Mouse (Mus musculus): ENCODE data around the gene Ccz1.
"Not testable (repeated sequence)": the region's sequence is repeated elsewhere in the genome, so short reads cannot be mapped to it uniquely, and the experiment has no call there.

The Ccz1 gene

DNA sequence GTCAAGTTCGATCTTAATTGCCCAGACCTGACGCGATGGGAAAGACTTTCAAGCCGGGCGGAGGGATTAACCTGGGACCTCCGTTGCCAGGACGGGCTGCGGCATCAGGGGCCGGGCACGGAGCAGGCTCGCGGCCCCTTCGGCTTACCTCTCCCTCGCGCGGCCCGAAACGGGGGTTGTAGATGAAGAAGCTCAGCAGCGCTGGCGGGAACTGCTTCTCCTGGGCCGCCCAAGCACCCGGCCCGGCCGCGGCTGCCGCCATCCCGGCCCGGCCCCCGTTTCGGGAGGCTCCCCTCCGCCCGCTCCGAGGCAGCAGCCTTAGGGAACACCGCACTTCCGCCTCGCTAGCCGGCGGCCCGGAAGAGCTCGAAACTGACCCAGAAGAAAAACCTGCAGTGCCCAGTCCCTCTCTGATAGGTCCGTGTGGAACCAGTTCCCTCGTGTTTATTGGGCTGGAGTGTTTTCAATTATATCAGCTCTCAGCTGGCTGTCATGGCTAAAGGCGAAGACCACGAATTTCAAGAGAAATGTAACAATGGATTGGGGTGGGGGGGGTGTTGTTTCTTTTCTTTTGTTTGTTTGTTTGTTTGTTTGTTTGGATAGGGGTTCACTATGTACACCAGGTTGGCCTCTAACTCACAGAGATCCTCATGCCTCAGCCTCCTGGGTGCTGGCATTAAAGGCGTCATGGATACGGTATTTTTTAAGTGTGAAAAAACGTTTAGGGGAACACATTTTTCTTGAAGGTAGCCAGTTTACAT, at the start of gene Ccz1:
Ccz1 (minus strand) TSS at position 327 of the 761 bp plus-strand sequence.
- DNase-seq = peak; percentile 80 to 83

GRCm38 (mm10) chr5:144064093-144064492, 49.4 kb upstream of the Ccz1 start:
- no peak for DNase-seq

DNA sequence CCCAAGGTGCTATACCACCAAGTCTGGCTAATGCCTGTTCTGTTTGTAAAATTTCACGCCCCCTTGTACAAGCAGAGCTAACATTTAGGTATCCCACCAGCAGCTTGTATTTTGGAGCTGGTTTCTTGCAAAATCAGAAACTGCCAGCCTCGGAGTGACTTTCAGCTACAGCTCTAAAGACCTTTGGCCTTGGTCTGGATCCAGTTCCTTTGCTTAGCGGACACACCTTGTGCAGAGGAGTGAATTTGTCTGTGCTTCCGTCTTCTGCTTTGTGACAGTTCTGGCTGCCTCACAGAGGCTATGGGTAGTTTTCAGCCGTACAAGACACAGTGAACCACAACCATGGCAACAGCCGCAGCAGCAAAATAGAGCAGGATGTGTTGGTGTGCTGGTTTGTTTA, 39.7 kb upstream of the Ccz1 start:
- DNase-seq = no peak

DNA sequence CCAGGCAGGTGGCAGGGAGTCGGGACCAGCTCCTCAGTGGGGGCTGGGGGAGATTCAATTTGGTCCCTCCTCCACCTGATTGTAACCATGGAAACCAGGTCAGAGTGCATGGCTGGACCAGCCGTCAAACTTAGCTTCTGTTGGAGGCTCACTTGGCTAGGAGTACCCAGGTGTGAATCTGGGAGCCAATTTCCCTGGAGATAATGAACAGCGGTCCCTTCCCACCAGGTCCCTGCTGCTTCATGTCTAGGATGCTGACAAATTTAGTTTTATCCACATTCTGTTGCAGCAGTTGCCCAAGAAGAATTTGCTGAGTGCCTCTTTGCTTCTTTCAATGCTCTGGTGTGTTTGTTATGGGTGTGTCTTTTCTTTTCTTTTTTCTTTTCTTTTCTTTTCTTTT, 38.8 kb upstream of the Ccz1 start:
- no peak for DNase-seq

DNA sequence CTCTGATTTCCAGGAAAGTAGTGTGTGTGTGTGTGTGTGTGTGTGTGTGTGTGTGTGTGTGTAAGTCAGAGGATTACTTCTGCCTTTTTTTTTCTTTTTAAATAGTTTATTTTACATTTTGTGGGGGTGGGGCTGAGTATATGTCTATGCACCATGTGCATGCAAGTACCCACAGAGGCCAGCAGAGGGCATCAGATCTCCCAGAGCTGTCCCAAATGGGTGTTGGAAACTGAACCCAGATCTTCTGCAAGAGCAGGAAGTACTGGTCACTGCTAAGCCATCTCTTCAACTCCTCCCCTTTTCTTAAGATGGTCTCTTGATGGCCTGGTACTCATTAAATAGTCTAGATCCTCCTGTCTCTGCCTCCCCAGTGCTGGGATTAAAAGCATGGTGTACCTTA, 36.6 kb upstream of the Ccz1 start:
- no peak for DNase-seq

GRCm38 (mm10) chr5:144049881-144050280, 35.2 kb upstream of the Ccz1 start:
- no peak for DNase-seq

DNA sequence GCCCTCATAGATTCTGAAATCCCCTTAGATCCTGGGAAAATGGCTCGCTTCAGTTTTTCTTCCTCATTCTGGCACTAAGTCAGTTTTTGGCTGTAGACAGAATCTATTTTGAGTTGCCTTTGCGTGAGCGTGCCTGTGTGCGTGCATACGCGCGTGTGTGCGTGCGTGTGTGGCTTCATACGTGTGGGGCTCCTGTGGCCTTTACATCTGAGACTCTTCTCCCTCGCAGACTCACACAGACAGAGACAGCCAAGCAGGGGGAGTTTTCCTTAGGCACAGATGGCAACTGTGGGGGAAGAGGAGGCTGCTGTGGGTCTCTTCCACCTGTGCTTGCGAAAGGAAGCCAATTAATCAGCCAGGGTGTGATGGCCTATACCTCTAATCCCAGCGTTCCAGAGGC, 32.6 kb upstream of the Ccz1 start:
- no peak for DNase-seq

DNA sequence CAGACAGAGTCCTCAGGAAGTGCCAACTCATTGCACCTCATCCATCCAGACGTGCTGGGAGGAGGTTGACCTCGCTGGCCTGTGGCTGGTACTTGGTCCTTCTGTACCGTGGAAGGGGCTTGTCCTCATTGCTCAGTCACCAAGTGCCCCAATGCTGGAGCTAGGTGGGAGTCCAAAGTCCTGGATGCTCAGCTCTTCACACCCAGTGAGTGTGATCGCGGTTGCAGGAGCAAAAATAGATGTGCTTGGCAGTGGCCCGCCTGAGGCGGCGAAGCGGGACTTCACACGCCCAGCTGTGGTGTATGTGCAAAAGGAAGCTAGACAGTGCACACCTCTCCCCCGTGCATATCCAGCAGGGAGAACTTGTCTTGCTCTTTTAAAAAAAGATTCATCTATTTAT, 28.5 kb upstream of the Ccz1 start:
- no peak for DNase-seq

- DNase-seq = peak; percentile 68 to 76
Measured at GRCm38 (mm10) chr5:144040720-144041364, 26.2 kb upstream of the Ccz1 start.

GRCm38 (mm10) chr5:144039886-144040285, 25.2 kb upstream of the Ccz1 start:
- DNase-seq = no peak

- no peak for DNase-seq
Measured at GRCm38 (mm10) chr5:144039156-144039675, 24.5 kb upstream of the Ccz1 start.

- no peak for DNase-seq
Measured at GRCm38 (mm10) chr5:144036952-144037351, 22.3 kb upstream of the Ccz1 start.

DNA sequence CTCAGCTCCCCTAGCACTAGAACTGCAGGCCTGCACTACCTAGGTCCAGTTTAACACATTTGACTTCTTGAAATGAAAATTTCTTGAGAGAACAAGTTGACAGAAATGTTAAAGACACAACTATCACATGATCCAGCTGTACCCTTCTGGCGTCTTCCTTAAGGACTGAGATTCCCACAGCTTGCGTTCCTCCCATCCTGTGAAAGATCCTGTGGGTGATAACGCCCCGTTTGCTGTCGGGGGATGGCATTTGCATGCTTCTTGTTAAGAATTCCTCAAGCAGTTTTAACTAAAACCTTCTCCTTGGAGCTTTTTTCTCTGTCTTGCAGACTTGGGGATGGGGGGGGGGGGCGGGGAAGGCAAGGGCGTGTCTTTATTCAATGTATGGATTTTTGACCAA, 19.9 kb upstream of the Ccz1 start:
- DNase-seq = no peak

DNA sequence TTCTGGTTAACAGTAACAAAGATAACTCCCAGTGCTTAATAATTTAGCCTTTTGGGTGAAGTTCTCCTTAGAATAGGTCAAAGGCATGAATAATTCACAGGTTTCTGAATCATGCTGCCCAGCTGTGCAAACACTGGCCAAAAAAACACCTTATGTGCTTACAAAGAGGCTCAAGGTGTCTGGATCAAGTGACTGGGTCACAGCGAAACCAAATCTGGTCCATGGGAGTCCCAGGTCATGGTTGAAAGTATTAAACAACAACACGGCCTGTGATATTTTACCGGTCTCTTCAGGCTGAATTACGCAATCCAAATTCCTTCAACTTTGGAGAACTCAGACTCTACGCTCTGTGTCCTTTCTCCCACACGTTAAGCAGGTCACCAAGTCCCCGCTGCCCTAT, 17.8 kb upstream of the Ccz1 start:
- DNase-seq = no peak

- peak in 1 of 2 experiments; percentile 19 for DNase-seq
Measured at GRCm38 (mm10) chr5:144026620-144027263, 12.1 kb upstream of the Ccz1 start, which contains the start of gene Ocm. Ocm (minus strand) TSS chr5:144026670.

GRCm38 (mm10) chr5:144015845-144016244, 1.2 kb upstream of the Ccz1 start:
- DNase-seq = no peak

DNA sequence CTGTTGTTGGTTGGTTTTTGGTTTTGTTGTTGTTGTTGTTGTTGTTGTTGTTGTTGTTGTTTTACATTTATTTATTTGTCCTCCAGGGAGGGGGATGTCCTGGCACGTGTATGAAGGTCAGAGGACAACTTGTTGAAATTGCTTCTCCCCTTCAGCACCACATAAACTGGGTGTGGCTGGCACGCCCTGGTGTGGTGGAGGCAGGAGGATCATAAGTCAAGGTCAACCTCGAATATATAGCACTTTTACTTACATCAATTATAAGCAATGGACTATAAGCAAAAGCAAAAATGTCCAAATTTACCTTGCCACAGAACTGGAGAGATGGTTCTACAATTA, 604 bp upstream of the Ccz1 start:
- no peak for DNase-seq

DNA sequence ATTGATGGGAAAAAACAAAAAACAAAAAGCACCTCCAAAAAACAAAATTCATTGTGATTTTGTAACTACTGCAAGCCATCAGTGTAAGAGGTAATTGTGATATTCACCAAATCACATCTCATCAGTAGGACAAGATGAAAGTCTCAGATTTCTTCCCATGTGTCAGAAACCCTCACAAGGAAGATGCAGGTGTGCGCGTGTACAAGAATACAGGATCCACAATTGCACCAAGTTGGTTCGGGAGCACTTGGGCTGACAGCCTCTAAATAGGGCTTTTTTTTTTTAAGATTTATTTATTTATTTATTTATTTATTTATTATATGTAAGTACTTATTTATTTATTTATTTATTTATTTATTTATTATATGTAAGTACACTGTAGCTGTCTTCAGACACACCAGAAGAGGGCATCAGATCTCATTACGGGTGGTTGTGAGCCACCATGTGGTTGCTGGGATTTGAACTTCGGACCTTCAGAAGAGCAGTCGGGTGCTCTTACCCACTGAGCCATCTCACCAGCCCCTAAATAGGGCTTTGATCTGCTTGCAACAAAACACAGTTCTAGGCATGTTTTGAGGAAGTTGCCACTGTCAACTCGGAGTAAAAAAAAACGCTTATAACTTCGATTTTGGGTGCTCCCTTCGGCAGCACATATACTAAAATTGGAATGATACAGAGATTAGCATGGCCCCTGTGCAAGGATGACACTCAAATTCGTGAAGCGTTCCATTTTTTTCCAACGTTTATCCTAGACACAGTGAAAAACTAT, 1.1 kb downstream of the Ccz1 start:
- not testable (repeated sequence) for DNase-seq

DNA sequence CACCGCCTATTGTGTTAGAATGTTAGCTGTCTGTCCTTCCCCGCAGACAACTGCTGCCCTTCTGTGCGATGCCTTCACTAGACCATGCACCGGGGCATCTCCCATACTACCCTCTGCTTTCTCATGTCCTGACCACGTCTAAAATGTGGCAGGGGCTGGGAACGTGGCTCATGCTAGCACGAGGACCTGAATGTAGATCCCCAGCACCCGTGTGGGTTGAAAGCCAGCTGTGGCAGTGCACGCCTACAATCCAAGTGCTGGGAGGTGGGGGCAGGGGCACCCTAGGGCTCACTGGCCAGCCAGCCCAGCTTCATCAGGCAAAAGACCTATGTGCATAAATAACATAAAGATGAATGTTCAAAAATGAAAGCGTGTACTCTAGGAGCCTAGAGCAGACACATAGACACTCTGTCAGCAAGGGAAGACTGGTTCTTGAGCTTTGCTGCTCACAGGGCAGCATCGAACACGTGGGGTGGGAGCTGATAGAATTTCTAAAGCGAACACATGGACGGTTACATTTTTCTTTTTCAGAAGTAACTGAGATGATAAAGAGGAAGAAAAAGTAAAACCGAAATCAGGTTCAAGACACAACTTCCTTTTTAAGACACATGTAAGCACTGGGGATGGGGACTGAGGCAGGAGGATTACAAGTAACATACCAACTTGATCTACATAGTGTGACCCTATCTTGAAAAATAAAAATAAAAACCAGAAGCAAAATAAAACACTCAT, 12.1 kb downstream of the Ccz1 start:
- no peak for DNase-seq

GRCm38 (mm10) chr5:143999409-143999808, 15.3 kb downstream of the Ccz1 start:
- DNase-seq = no peak

DNA sequence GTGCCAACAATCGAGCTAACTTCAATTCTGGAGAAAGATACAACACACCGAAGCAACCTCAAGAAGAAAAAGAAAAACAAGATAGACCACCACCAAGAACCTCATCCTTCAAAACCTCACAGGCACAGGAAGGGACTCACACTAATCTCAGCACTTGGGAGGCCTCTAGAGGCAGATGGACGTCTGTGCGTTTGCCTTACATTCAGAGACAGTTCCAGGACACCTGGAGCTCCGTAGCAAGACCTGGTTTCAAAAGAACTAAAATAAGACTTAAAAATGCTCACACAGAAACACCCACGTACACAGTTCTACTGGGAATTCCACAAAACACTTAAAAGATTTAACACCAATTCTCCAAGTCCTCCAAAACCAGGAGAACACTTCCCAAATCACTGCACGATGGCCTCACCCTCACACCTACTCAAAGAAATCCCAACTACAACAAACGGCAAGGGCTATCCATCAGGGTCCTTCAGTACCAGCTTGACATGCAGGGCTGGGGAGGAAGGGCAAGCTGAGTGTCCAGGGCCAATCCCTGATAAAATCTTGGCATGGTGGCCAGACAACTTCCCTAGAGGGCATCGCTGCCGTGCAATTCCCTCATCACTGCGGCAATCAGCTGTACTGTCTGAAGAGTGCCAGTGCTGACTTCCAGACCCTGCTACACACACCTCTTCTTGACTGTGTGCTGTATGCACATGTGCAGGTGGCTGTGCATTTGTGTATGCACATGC, 19.9 kb downstream of the Ccz1 start:
- DNase-seq = peak in 1 of 2 experiments; percentile 29

DNA sequence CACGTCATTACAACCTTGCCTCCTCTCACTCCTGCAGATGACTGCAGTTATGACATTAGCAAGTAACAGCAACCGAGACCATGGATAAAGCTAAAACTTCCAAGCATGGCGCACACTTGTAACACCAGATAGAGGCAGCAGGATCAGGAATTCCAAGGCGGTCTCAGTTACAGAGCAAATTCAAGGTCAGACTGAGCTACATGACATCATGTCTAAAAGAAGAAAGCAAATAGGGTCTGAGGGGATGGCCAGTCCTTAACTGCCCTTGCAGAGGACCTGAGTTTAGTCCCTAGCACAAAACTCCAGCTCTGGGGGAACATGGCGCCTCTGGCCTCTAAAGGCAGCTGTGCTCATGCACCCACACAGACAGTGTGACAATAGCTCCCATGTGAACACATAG, 20.8 kb downstream of the Ccz1 start:
- no peak for DNase-seq
